Mouse (Mus musculus) urinary bladder, postnatal 36 days (tissue): ENCODE measurements at regions not wholly inside any gene's neighbourhood (a gene's known extent, or its start where the extent isn't known, plus 50 kb on each side); places are given as distances from the start of the nearest gene placed in this dataset.

Source experiments
- DNase-seq, 2 experiments: peaks; one replicate each; pipeline ENCODE4 v3.0.0; 2022; ENCODE audit warnings: low spot score in 2 of 2, mixed read lengths in 1 of 2

- DNase-seq, result peak in 1 of 2 experiments; percentile 64
Observed at GRCm38 (mm10) chr2:160066491-160067303, 267.3 kb downstream of the Gm826 start.

- peak in 1 of 2 experiments; percentile 20 for DNase-seq
Observed at GRCm38 (mm10) chr2:160062148-160062937, 271.6 kb downstream of the Gm826 start.

- DNase-seq, result no peak
Observed at GRCm38 (mm10) chr2:160060091-160060490, 273.9 kb downstream of the Gm826 start.

- DNase-seq, result no peak
Observed at GRCm38 (mm10) chr2:160057211-160057610, 276.8 kb downstream of the Gm826 start.

- no peak for DNase-seq
Observed at GRCm38 (mm10) chr2:160054411-160054810, 279.6 kb downstream of the Gm826 start.

- DNase-seq, result no peak
Observed at GRCm38 (mm10) chr2:160048286-160048685, 285.7 kb downstream of the Gm826 start.

GRCm38 (mm10) chr2:160046881-160047543 is 286.9 kb downstream of the Gm826 start:
- no peak for DNase-seq

- no peak for DNase-seq
Observed at GRCm38 (mm10) chr2:160044591-160044990, 289.4 kb downstream of the Gm826 start.

GRCm38 (mm10) chr2:160044184-160044583 is 289.8 kb downstream of the Gm826 start:
- DNase-seq, result no peak

- no peak for DNase-seq
Observed at GRCm38 (mm10) chr2:160029432-160029831, 304.5 kb downstream of the Gm826 start.

GRCm38 (mm10) chr2:160028459-160028858 is 305.5 kb downstream of the Gm826 start:
- no peak for DNase-seq

GRCm38 (mm10) chr2:160025911-160026310 is 308.1 kb downstream of the Gm826 start:
- no peak for DNase-seq

- DNase-seq, result no peak
Observed at GRCm38 (mm10) chr2:160021541-160021940, 312.4 kb downstream of the Gm826 start.

GRCm38 (mm10) chr2:160020876-160021275 is 313.1 kb downstream of the Gm826 start:
- no peak for DNase-seq

GRCm38 (mm10) chr2:160017020-160017812 is 316.7 kb downstream of the Gm826 start:
- DNase-seq, result no peak

GRCm38 (mm10) chr2:160011421-160011820 is 322.5 kb downstream of the Gm826 start:
- DNase-seq, result no peak

- no peak for DNase-seq
Observed at GRCm38 (mm10) chr2:160002695-160003094, 331.3 kb downstream of the Gm826 start.

GRCm38 (mm10) chr2:160000449-160000848 is 333.5 kb downstream of the Gm826 start:
- DNase-seq, result no peak

GRCm38 (mm10) chr2:159997395-159997794 is 336.6 kb downstream of the Gm826 start:
- DNase-seq, result peak; percentile 35 to 41

- no peak for DNase-seq
Observed at GRCm38 (mm10) chr2:159994490-159994889, 339.5 kb downstream of the Gm826 start.

GRCm38 (mm10) chr2:159986719-159987118 is 347.2 kb downstream of the Gm826 start:
- no peak for DNase-seq
